Mouse (Mus musculus) adrenal gland, adult 2 months (tissue): ENCODE data around the gene Cpt1c. TPM values are rescaled to one million over a fixed set of nuclear protein-coding genes. Genes with fewer than 3 reads are reported as not detected.
A peak's percentile ranks its signal among the peaks of the same experiment; 100 is the strongest.

Experiments used
- DNase-seq: peaks from one replicate; pipeline ENCODE4 v3.0.0; 2021
- polyA plus RNA-seq: library from polyadenylated mRNA; depleted of rRNA; stranded (reverse); fragments of >200 nt; gene quantifications from 2 replicates; pipeline ENCODE4 v1.2.3, GENCODE M21; 2012
- total RNA-seq, 2 experiments: library from RNA; stranded (reverse); gene quantifications; 2 replicates each; pipeline ENCODE4 v1.2.3; 2021

Gene Cpt1c
- total and polyA plus RNA-seq, 3 experiments, result 7.3 to 29.6 (median 13.5) TPM

- peak; percentile 1 for DNase-seq
These were observed 12.3 kb downstream of the Cpt1c start for GRCm38 (mm10) chr7:44962337-44962736.

GRCm38 (mm10) chr7:44960512-44960910, 14.1 kb downstream of the Cpt1c start:
- DNase-seq, result peak; percentile 1

GRCm38 (mm10) chr7:44959874-44960511, 14.7 kb downstream of the Cpt1c start:
- DNase-seq, result peak; percentile 3

GRCm38 (mm10) chr7:44959281-44959680, 15.4 kb downstream of the Cpt1c start:
- DNase-seq, result no peak

- peak; percentile 51 for DNase-seq
These were observed 16.4 kb downstream of the Cpt1c start for GRCm38 (mm10) chr7:44958208-44958607.

GRCm38 (mm10) chr7:44957183-44957835, 17.3 kb downstream of the Cpt1c start:
- DNase-seq, result peak; percentile 49

- no peak for DNase-seq
These were observed 18.4 kb downstream of the Cpt1c start for GRCm38 (mm10) chr7:44956266-44956665.

GRCm38 (mm10) chr7:44955628-44956027, 19.0 kb downstream of the Cpt1c start:
- no peak for DNase-seq

- DNase-seq, result no peak
These were observed 20.4 kb downstream of the Cpt1c start for GRCm38 (mm10) chr7:44954091-44954885.

- no peak for DNase-seq
These were observed 21.1 kb downstream of the Cpt1c start for GRCm38 (mm10) chr7:44953561-44953960.

GRCm38 (mm10) chr7:44952611-44953306, 21.9 kb downstream of the Cpt1c start:
- DNase-seq, result peak; percentile 97

GRCm38 (mm10) chr7:44951960-44952359, 22.7 kb downstream of the Cpt1c start:
- DNase-seq, result peak; percentile 92

- no peak for DNase-seq
These were observed 24.7 kb downstream of the Cpt1c start for GRCm38 (mm10) chr7:44949922-44950321.

- no peak for DNase-seq
These were observed 31.7 kb downstream of the Cpt1c start, which contains the start of gene Tsks for GRCm38 (mm10) chr7:44942904-44943303. Gene Tsks (plus strand): TSS chr7:44943204.

GRCm38 (mm10) chr7:44938680-44939079, 36.0 kb downstream of the Cpt1c start:
- DNase-seq, result no peak

- peak; percentile 100 for DNase-seq
These were observed 45.2 kb downstream of the Cpt1c start, which contains the start of gene Ap2a1 for GRCm38 (mm10) chr7:44929204-44930151. Gene Ap2a1 (minus strand): TSS chr7:44929496.

- DNase-seq, result no peak
These were observed 46.1 kb downstream of the Cpt1c start for GRCm38 (mm10) chr7:44928570-44928969.

- DNase-seq, result no peak
These were observed 49.2 kb downstream of the Cpt1c start for GRCm38 (mm10) chr7:44925468-44925867.

GRCm38 (mm10) chr7:44922530-44922929, 52.1 kb downstream of the Cpt1c start:
- DNase-seq, result no peak

GRCm38 (mm10) chr7:44919127-44919526, 55.5 kb downstream of the Cpt1c start:
- DNase-seq, result no peak

GRCm38 (mm10) chr7:44918219-44918618, 56.4 kb downstream of the Cpt1c start:
- no peak for DNase-seq
